In the genomic region with DNA sequence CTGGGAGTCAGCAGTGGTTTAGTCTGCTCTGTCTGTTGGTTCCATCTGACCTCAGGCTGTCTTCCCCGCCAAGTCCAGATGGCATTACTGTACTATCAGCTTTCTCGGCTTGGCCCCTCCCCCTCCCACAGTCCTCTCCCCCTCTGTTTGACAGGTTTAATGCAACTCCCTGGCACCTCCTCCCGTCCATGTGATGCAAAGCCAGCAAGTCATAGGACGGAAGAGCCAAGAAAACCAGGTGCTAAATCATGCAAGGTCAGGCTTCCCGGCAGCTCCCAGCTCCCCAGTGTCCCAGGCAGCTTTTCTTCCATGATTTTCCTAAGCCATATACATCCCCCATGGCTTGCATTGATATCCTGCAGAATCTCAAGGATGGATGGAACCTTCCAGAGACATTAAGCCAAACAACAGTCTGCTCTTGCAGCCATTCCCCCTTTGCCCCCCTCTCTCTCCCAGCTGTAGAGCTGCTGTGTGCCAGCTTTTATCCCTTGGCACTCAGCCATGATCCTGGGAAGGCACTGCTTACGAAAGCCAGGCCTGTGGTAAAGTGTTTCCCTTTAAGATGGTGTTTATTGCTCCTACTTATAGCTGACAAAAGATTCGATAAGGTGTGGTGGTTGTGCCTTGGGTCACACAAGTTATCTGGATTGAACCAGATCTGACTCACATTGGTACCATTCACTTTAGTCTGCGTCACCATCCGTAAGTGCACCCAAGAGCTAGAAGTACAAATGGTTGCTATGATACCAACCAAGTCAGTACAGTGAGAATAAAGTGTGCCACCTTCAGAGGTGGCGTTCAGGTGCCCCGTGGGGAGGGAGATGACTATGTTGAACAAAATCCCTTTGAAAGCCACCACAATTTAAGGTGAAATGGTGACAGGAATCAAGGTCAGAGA, we compare ENCODE assay signal across 9 mouse cellular contexts. TPM values are rescaled to one million over a fixed set of nuclear protein-coding genes. Genes with fewer than 3 reads are reported as not detected.
DNase-seq lines count a peak whose midpoint lies in the region; ATAC-seq and TF ChIP-seq lines count a peak whose summit lies in the region.
"Had no signal": no experiment of that assay in that cellular context is flagged by ENCODE, and none has a peak within 500 bp of the region (broad histone marks: within the 10 kb centered on the region; RNA-seq: fewer than 3 reads in every experiment).

No protein-coding gene starts in this region.

- no peak overlapping the region for H3K4me3 ChIP-seq in midbrain, embryonic 11.5 days (ENCODE audit: low read depth, low read length)
- no peak overlapping the region for H3K4me3 ChIP-seq in midbrain, embryonic 10.5 days
- H3K4me3 ChIP-seq in forebrain, embryonic 12.5 days (replicated peaks), result no peak overlapping the region
- H3K4me3 ChIP-seq in heart, embryonic 16.5 days (ENCODE audit: low read length), result no peak overlapping the region
- H3K4me3 ChIP-seq in midbrain, postnatal 0 days (ENCODE audit: low read depth, low read length), result no peak overlapping the region
- H3K4me3 ChIP-seq: megakaryocyte, embryonic 14.5 days had no signal

- no peaks in the 10 kb centered on the region for H3K36me3 ChIP-seq in midbrain, embryonic 11.5 days (ENCODE audit: control insufficient read depth, insufficient read depth, low read length)
- H3K36me3 ChIP-seq in midbrain, embryonic 10.5 days, result no peaks in the 10 kb centered on the region
- H3K36me3 ChIP-seq in forebrain, embryonic 12.5 days (replicated peaks), result no peaks in the 10 kb centered on the region
- H3K36me3 ChIP-seq in heart, embryonic 16.5 days (ENCODE audit: control insufficient read depth, insufficient read depth), result no peaks in the 10 kb centered on the region
- H3K36me3 ChIP-seq in midbrain, postnatal 0 days (ENCODE audit: insufficient read depth, low read length), result peaks cover 8% of the 10 kb centered on the region; the same call in 1 of the 2 replicates

- peak; percentile 31; the same call in 1 of the 2 replicates for TF ChIP-seq CTCF in midbrain, postnatal 0 days (IDR thresholded peaks at IDR 0.05)

- H3K4me2 ChIP-seq in midbrain, embryonic 11.5 days, result no peak overlapping the region
- no peak overlapping the region for H3K4me2 ChIP-seq in forebrain, embryonic 12.5 days
- peak overlapping the region; percentile 46 for H3K4me2 ChIP-seq in heart, embryonic 16.5 days (ENCODE audit: low read depth, low read length)
- H3K4me2 ChIP-seq in midbrain, postnatal 0 days (ENCODE audit: low read depth, low read length, poor library complexity, severe bottlenecking), result no peak overlapping the region

- no peak overlapping the region for H3K9ac ChIP-seq in midbrain, embryonic 11.5 days (ENCODE audit: low read length)
- no peak overlapping the region for H3K9ac ChIP-seq in forebrain, embryonic 12.5 days
- H3K9ac ChIP-seq in heart, embryonic 16.5 days (ENCODE audit: low read length), result no peak overlapping the region
- peak overlapping the region; percentile 9; the same call in 1 of the 2 replicates for H3K9ac ChIP-seq in midbrain, postnatal 0 days (replicated peaks; ENCODE audit: low read length, poor library complexity, severe bottlenecking)

- ATAC-seq in midbrain, embryonic 11.5 days (ENCODE audit: low FRiP score), result no peak
- peak; percentile 24; the same call in 1 of the 2 replicates for ATAC-seq in forebrain, embryonic 12.5 days (ENCODE audit: low FRiP score)
- ATAC-seq in heart, embryonic 16.5 days (replicated peaks; ENCODE audit: extremely low read depth, insufficient read depth, low FRiP score), result peak; percentile 83
- ATAC-seq in midbrain, postnatal 0 days (ENCODE audit: low FRiP score), result peak; percentile 70

- DNase-seq in midbrain, embryonic 11.5 days (ENCODE audit: low spot score, missing footprints), result peak; percentile 75
- no peak for DNase-seq in midbrain, embryonic 10.5 days (ENCODE audit: low spot score)
- DNase-seq in adrenal gland, postnatal 4 days (ENCODE audit: low spot score in 2 of 2), result peak; percentile 34 to 35
- DNase-seq in kidney, postnatal 25 days, result peak; percentile 70 to 84
- peak; percentile 93 for DNase-seq in midbrain, postnatal 0 days (ENCODE audit: low spot score)
- DNase-seq in thymus, postnatal 4 days, result peak; percentile 82

- no peaks in the 10 kb centered on the region for H3K4me1 ChIP-seq in midbrain, embryonic 11.5 days (ENCODE audit: control insufficient read depth, insufficient read depth, low read length)
- peaks cover 8% of the 10 kb centered on the region; the same call in 1 of the 2 replicates for H3K4me1 ChIP-seq in midbrain, embryonic 10.5 days
- H3K4me1 ChIP-seq in forebrain, embryonic 12.5 days, result peaks cover 31% of the 10 kb centered on the region
- peaks cover 26% of the 10 kb centered on the region for H3K4me1 ChIP-seq in heart, embryonic 16.5 days (ENCODE audit: control insufficient read depth, insufficient read depth, low read length)
- H3K4me1 ChIP-seq in midbrain, postnatal 0 days (ENCODE audit: insufficient read depth, low read length), result peaks cover 7% of the 10 kb centered on the region; the same call in 1 of the 2 replicates

- no peak overlapping the region for H3K27ac ChIP-seq in midbrain, embryonic 11.5 days (ENCODE audit: low read depth, low read length)
- no peak overlapping the region for H3K27ac ChIP-seq in midbrain, embryonic 10.5 days (replicated peaks)
- peak overlapping the region; percentile 69 for H3K27ac ChIP-seq in forebrain, embryonic 12.5 days
- peak overlapping the region; percentile 81 for H3K27ac ChIP-seq in heart, embryonic 16.5 days (ENCODE audit: low read length)
- H3K27ac ChIP-seq in midbrain, postnatal 0 days (ENCODE audit: low read depth, low read length), result peak overlapping the region; percentile 52

- no peaks in the 10 kb centered on the region for H3K9me3 ChIP-seq in midbrain, embryonic 11.5 days (ENCODE audit: control insufficient read depth, low read length)
- H3K9me3 ChIP-seq in midbrain, embryonic 10.5 days (replicated peaks), result no peaks in the 10 kb centered on the region
- no peaks in the 10 kb centered on the region for H3K9me3 ChIP-seq in forebrain, embryonic 12.5 days
- H3K9me3 ChIP-seq in heart, embryonic 16.5 days (replicated peaks; ENCODE audit: control insufficient read depth, low read length), result no peaks in the 10 kb centered on the region
- H3K9me3 ChIP-seq in midbrain, postnatal 0 days (ENCODE audit: low read length), result no peaks in the 10 kb centered on the region

- WGBS in midbrain, embryonic 11.5 days, result 76% methylated on average over 11 of the region's 11 CpGs
- WGBS in midbrain, embryonic 10.5 days, result 73% methylated on average over 11 of the region's 11 CpGs
- 59% methylated on average over 11 of the region's 11 CpGs for WGBS in forebrain, embryonic 12.5 days
- 20% methylated on average over 11 of the region's 11 CpGs for WGBS in heart, embryonic 16.5 days
- 27% methylated on average over 11 of the region's 11 CpGs for WGBS in midbrain, postnatal 0 days

- H3K27me3 ChIP-seq in midbrain, embryonic 11.5 days (ENCODE audit: control insufficient read depth, insufficient read depth, low read length), result no peaks in the 10 kb centered on the region
- H3K27me3 ChIP-seq in midbrain, embryonic 10.5 days (ENCODE audit: low read depth, poor library complexity, severe bottlenecking), result no peaks in the 10 kb centered on the region
- no peaks in the 10 kb centered on the region for H3K27me3 ChIP-seq in forebrain, embryonic 12.5 days
- H3K27me3 ChIP-seq in heart, embryonic 16.5 days (ENCODE audit: control insufficient read depth, insufficient read depth, low read length), result no peaks in the 10 kb centered on the region
- H3K27me3 ChIP-seq in midbrain, postnatal 0 days (ENCODE audit: insufficient read depth, low read length), result no peaks in the 10 kb centered on the region

RNA-seq across cellular contexts. Expression of gene Rimkla, which starts 29.3 kb away (rescaled TPM):
- 6.7 and 7.4 TPM in 2 replicates for polyA plus RNA-seq in midbrain, embryonic 11.5 days (2014; fragmentation: Nextera tagmentation; extraction: Ambion mirVana)
- polyA plus RNA-seq in midbrain, embryonic 10.5 days (2016; fragmentation: Nextera tagmentation; extraction: Ambion mirVana), result 3.8 and 5.0 TPM in 2 replicates
- 1 to 10 TPM; 1.2 to 2.0 TPM for total RNA-seq in adrenal gland, postnatal 4 days (2021)
- polyA plus RNA-seq in forebrain, embryonic 12.5 days (2016; fragmentation: Nextera tagmentation; extraction: Ambion mirVana), result 8.5 and 11.2 TPM in 2 replicates
- polyA plus RNA-seq in heart, embryonic 16.5 days (2015; fragmentation: Nextera tagmentation; extraction: Ambion mirVana), result 4.5 and 4.6 TPM in 2 replicates
- total RNA-seq in midbrain, postnatal 0 days (2014; rRNA removed), result 37.1 and 45.3 TPM in 2 replicates
- 25.3 and 25.8 TPM in 2 replicates for polyA plus RNA-seq in midbrain, postnatal 0 days (2015; fragmentation: Nextera tagmentation; extraction: Ambion mirVana)

RNA-seq across cellular contexts. Expression of gene Zmynd12, which starts 40.5 kb away (rescaled TPM):
- polyA plus RNA-seq in midbrain, embryonic 11.5 days (2014; fragmentation: Nextera tagmentation; extraction: Ambion mirVana), result 0.41 TPM in 1 of 2 replicates, not detected in the other
- 0.35 TPM in 1 of 2 replicates, not detected in the other for polyA plus RNA-seq in midbrain, embryonic 10.5 days (2016; fragmentation: Nextera tagmentation; extraction: Ambion mirVana)
- total RNA-seq in adrenal gland, postnatal 4 days (2021), result 1 to 10 TPM; 2.5 to 5.1 TPM
- 0.31 TPM in 1 of 2 replicates, not detected in the other for polyA plus RNA-seq in forebrain, embryonic 12.5 days (2016; fragmentation: Nextera tagmentation; extraction: Ambion mirVana)
- polyA plus RNA-seq in heart, embryonic 16.5 days (2015; fragmentation: Nextera tagmentation; extraction: Ambion mirVana), result 0.28 and 0.42 TPM in 2 replicates
- total RNA-seq in midbrain, postnatal 0 days (2014; rRNA removed), result 0.16 TPM in 1 of 2 replicates, not detected in the other
- polyA plus RNA-seq in midbrain, postnatal 0 days (2015; fragmentation: Nextera tagmentation; extraction: Ambion mirVana), result 0.44 and 0.64 TPM in 2 replicates

RNA-seq across cellular contexts. Expression of gene Ppcs, which starts 40.9 kb away (rescaled TPM):
- 21.6 and 22.1 TPM in 2 replicates for polyA plus RNA-seq in midbrain, embryonic 11.5 days (2014; fragmentation: Nextera tagmentation; extraction: Ambion mirVana)
- 24.0 and 27.5 TPM in 2 replicates for polyA plus RNA-seq in midbrain, embryonic 10.5 days (2016; fragmentation: Nextera tagmentation; extraction: Ambion mirVana)
- 10 to 100 TPM; 31.4 to 36.9 TPM for total RNA-seq in adrenal gland, postnatal 4 days (2021)
- 19.5 and 21.0 TPM in 2 replicates for polyA plus RNA-seq in forebrain, embryonic 12.5 days (2016; fragmentation: Nextera tagmentation; extraction: Ambion mirVana)
- 30.3 and 32.6 TPM in 2 replicates for polyA plus RNA-seq in heart, embryonic 16.5 days (2015; fragmentation: Nextera tagmentation; extraction: Ambion mirVana)
- 14.7 and 19.2 TPM in 2 replicates for total RNA-seq in midbrain, postnatal 0 days (2014; rRNA removed)
- polyA plus RNA-seq in midbrain, postnatal 0 days (2015; fragmentation: Nextera tagmentation; extraction: Ambion mirVana), result 23.4 and 26.4 TPM in 2 replicates

RNA-seq across cellular contexts. Expression of gene Ccdc30, which starts 47.8 kb away (rescaled TPM):
- 8.8 and 10.4 TPM in 2 replicates for polyA plus RNA-seq in midbrain, embryonic 11.5 days (2014; fragmentation: Nextera tagmentation; extraction: Ambion mirVana)
- polyA plus RNA-seq in midbrain, embryonic 10.5 days (2016; fragmentation: Nextera tagmentation; extraction: Ambion mirVana), result 9.0 and 9.1 TPM in 2 replicates
- 10 to 100 TPM; 11.8 to 14.0 TPM for total RNA-seq in adrenal gland, postnatal 4 days (2021)
- polyA plus RNA-seq in forebrain, embryonic 12.5 days (2016; fragmentation: Nextera tagmentation; extraction: Ambion mirVana), result 11.8 and 13.4 TPM in 2 replicates
- 3.8 and 4.0 TPM in 2 replicates for polyA plus RNA-seq in heart, embryonic 16.5 days (2015; fragmentation: Nextera tagmentation; extraction: Ambion mirVana)
- total RNA-seq in midbrain, postnatal 0 days (2014; rRNA removed), result 9.6 and 11.9 TPM in 2 replicates
- polyA plus RNA-seq in midbrain, postnatal 0 days (2015; fragmentation: Nextera tagmentation; extraction: Ambion mirVana), result 24.1 and 24.2 TPM in 2 replicates

Comparison
In these comparisons a context has a peak if more than half of its experiments do, and no peak if none do; other contexts are left out.
1. H3K27ac ChIP-seq: peak in forebrain, embryonic 12.5 days (single experiment), heart, embryonic 16.5 days (single experiment) and midbrain, postnatal 0 days (single experiment); none in midbrain, embryonic 11.5 days (single experiment) and midbrain, embryonic 10.5 days (single experiment).